Mouse (Mus musculus) neural tube, embryonic 14.5 days (tissue): ENCODE measurements around the gene Grn. TPM values are rescaled to one million over a fixed set of nuclear protein-coding genes. Genes with fewer than 3 reads are reported as not detected.
"Not testable (repeated sequence)": the region's sequence is repeated elsewhere in the genome, so short reads cannot be mapped to it uniquely, and the experiment has no call there.

Experiments
- ATAC-seq: fragments of 200-750 bp; cut with Nextera tagmentation; 2 replicates; pipeline ENCODE4 v1.8.0; 2017; ENCODE audit warnings: low read depth, mild to moderate bottlenecking, moderate TSS enrichment, moderate library complexity
- H3K27ac ChIP-seq: fragments of 300-500 bp; sonication (generic); 2 replicates; pipeline ENCODE4 v1.5.1; 2014; ENCODE audit warnings: low read depth, mild to moderate bottlenecking, control low read depth, low read length, moderate library complexity, mixed read lengths
- H3K27me3 ChIP-seq: fragments of 300-500 bp; sonication (generic); 2 replicates; pipeline ENCODE4 v1.6.1; 2014; ENCODE audit warnings: low read length; ENCODE audit not compliant: control insufficient read depth, insufficient read depth
- H3K36me3 ChIP-seq: fragments of 300-500 bp; sonication (generic); 2 replicates; pipeline ENCODE4 v1.6.1; 2014; ENCODE audit warnings: low read length, mixed read lengths; ENCODE audit not compliant: control insufficient read depth, insufficient read depth
- H3K4me1 ChIP-seq: fragments of 300-500 bp; sonication (generic); 2 replicates; pipeline ENCODE4 v1.6.1; 2014; ENCODE audit warnings: low read length; ENCODE audit not compliant: control insufficient read depth, insufficient read depth
- H3K4me2 ChIP-seq: fragments of 300-500 bp; sonication (generic); 2 replicates; pipeline ENCODE4 v1.6.1; 2014; ENCODE audit warnings: mild to moderate bottlenecking, low read depth, low read length, control low read depth
- H3K4me3 ChIP-seq: fragments of 300-500 bp; sonication (generic); 2 replicates; pipeline ENCODE4 v1.5.1; 2014; ENCODE audit warnings: low read depth, low read length, control low read depth, mixed read lengths
- H3K9ac ChIP-seq: fragments of 300-500 bp; sonication (generic); replicated peaks from 2 replicates; pipeline ENCODE4 v1.6.1; 2014; ENCODE audit warnings: low read depth, mild to moderate bottlenecking, control low read depth, low read length, mixed read lengths
- H3K9me3 ChIP-seq: fragments of 300-500 bp; sonication (generic); 2 replicates; pipeline ENCODE4 v1.6.1; 2016; ENCODE audit warnings: low read length; ENCODE audit not compliant: control insufficient read depth
- WGBS: fragments of 180-500 bp; shearing (Covaris S2); extraction: QIAGEN DNeasy Blood & Tissue Kit; methylation state at CpG from one replicate; pipeline ENCODE4 v1.1.7; 2014; 5-methylcytosine and 5-hydroxymethylcytosine counted together
- polyA plus RNA-seq: library from polyadenylated mRNA; unstranded; fragments of >200 nt; fragmentation: Nextera tagmentation; extraction: Ambion mirVana; gene quantifications from 2 replicates; pipeline ENCODE4 v1.2.1, GENCODE M21; 2014

Grn gene
- polyA plus RNA-seq, 1 experiment from 2014 or later: 43.3 TPM

DNA sequence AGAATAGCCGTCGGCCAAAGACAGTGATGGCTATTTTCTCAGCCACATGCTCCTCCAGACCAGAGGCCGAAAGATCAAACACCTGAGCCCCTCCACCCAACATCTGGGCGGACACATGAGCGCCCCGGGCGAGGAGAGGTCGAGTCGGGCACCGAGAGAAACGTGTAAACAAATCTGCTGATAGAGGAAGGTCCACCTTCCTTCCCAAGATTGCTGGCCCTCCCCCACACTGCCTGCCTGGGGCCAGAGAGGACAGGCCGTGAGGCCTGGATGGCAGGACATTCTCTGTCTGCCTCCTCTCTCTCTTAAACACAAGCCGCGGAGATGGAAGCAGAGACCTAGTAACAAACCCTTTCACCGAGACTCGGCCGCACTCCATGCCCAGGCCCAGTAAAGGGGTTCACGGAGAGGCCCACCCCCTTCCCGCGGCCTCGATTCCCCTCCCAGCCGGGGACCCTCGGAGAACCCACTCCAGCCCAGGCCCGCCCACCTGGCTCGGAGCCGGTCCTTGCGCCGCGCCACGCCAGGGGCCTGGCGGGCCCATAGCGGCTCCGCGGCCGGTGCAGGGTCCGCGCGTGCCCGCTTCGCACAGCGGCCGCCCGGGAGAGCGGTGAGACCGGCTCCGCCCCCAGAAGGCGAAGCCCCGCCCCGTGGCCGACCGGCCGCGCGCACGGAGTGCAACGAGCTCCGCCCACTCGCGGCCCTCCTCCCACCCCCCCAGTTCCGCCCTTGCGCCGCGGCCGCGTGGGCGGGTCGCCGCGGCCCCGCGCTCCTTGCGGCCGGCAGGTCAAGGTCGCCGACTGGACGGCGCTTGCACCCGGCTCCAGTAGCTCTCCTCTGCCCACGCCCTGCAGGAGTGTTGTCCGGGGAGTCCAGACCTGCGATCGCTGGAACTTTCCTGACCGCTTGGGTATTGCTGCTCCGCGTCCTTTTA is 22.9 kb upstream of the Grn start:
- under 1% methylated on average over 84 of the region's 85 CpGs for WGBS
- H3K27me3 ChIP-seq: no peaks in the 10 kb centered on the region
- peak overlapping the region; percentile 88 for H3K9ac ChIP-seq
- peak overlapping the region; percentile 83 for H3K27ac ChIP-seq
- peaks cover 25% of the 10 kb centered on the region for H3K4me1 ChIP-seq
- ATAC-seq: peak; percentile 70
- H3K4me3 ChIP-seq: peak overlapping the region; percentile 75
- H3K9me3 ChIP-seq: no peaks in the 10 kb centered on the region
- H3K36me3 ChIP-seq: peaks cover 24% of the 10 kb centered on the region
- H3K4me2 ChIP-seq: peak overlapping the region; percentile 90

DNA sequence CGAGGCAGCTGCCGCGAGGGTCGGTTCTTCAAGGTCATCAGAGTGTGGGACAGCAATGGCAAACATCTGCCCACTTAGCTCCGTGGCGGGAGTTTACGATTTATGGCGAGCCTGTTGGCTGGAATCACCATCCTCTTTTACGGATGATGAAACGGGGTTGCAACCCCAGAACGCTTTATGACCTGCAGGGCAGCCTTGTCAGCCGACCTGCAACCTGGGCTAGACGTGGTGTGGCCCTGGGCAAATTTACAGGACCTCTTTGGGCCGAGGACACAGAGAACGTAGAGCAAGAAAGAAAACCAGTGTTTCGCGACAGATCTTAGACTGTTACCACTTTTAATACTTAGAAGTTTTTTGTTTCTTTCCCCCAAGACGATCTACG is 22.3 kb upstream of the Grn start, which contains the start of gene Slc25a39:
Slc25a39 (minus strand) TSS at position 113 of the 382 bp plus-strand sequence.
- H3K27ac ChIP-seq: peak within 1 kb of the TSS; percentile 83
- H3K4me2 ChIP-seq: peak within 1 kb of the TSS; percentile 90
- H3K4me3 ChIP-seq: peak within 1 kb of the TSS; percentile 75
- peaks cover 25% of the 10 kb centered on the region for H3K4me1 ChIP-seq
- H3K27me3 ChIP-seq: no peaks in the 10 kb centered on the region
- peaks cover 17% of the 10 kb centered on the region for H3K36me3 ChIP-seq
- no peaks in the 10 kb centered on the region for H3K9me3 ChIP-seq
- ATAC-seq: no peak
- H3K9ac ChIP-seq: peak within 1 kb of the TSS; percentile 88
- WGBS: under 1% methylated on average over 19 of the region's 19 CpGs

DNA sequence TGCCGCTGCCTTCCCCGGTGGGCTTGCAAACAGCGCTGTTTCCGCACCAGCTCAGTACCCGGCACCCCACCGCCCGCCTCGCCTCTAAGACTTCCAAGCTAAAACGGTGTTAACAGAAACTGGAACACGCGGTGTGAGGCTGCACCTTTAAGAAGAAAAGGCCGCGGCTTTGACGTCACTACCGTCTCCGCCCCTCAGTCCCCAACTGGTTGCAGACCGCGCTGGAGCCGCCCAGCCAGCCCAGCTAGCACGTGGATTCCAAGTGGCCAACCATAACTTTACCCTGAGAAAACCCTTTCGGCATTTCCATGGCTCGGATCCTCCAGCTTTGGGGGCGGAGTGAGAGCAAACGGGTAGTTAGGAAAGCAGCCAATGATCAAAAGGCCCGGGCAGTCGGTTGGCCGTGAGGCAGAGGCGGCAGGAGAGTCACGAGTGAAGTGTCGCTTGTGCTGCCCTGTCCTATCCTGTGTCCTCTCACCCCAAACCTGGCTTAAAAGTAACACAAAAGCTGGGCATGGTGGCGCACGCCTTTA is 21.7 kb upstream of the Grn start:
- Histone ChIP-seq H3K9me3 (no peaks in the 10 kb centered on the region), H3K4me2 (peak overlapping the region; percentile 90), H3K27me3 (no peaks in the 10 kb centered on the region), H3K27ac (peak overlapping the region; percentile 74), H3K9ac (no peak overlapping the region), H3K4me3 (peak overlapping the region; percentile 75), H3K4me1 (peaks cover 25% of the 10 kb centered on the region), H3K36me3 (peaks cover 11% of the 10 kb centered on the region)
- peak; percentile 92 for ATAC-seq
- under 1% methylated on average over 32 of the region's 32 CpGs for WGBS

DNA sequence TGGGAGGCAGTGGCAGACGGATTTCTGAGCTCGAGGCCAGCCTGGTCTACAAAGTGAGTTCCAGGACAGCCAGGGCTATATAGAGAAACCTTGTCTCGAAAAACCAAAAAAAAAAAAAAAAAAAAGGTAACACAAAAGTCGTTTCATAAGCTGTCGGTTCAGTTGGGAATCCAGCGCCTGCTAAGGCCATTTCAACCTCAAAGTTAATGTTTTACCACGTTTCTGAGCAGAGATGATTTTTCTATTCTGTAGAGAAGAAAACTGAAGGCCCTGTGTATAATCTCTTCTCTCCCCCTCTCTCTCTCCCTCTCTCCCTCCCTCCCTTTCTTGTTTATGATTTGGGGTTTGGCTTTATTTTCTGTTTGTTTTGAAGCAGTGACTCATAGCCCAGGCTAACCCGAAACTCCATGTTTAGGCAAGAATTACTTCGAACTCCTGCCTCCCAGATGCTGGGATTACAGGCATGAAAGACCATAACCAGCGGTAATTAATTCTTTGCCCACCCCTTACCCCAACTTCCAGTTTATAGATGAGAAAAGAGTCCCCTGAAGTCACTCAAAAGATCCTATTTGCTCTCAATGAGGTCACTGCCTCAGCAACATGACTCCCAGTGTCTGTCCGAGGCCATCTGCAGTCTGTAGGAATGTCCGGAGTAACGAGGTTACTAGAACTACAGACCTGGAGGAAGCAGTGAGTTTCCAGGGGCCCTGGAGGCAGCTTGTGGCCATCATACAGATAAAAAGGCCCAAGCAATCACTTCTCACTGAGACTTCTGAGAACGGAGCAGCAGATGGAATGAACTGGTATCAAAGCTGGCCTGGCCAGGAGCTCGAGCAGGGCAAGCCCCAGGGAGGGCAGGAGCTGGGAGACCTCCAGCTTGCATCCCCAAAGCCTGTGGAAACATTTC is 21.0 kb upstream of the Grn start:
- no peak for ATAC-seq
- H3K27ac ChIP-seq: peak overlapping the region; percentile 22; the same call in 1 of the 2 replicates

DNA sequence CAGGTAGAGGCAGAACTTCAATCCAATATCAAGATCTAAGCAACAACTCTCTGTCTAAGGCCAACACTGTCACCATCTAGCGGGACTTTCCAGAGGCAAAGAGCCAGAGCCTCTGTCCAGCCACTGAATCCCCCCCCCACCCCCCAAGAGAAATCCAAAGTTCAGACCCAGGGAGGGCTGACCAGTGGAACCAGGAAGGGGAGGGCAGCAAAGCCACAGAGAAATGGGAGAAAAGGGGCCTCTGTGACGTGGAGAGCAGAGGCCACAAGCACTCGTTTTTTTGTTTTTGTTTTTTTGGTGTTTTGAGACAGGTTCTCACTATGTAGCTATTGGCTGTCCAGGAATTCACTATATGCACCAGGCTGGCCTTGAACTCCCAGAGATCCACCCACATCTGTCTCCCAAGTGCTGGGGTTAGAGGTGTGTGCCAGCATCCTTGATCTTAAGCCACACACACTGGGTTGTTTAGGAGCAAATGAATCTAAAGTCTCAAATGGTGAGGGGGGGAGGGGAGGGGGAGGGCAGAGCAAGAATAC is 20.3 kb upstream of the Grn start:
- no peak for ATAC-seq
- Histone ChIP-seq H3K4me1 (peaks cover 21% of the 10 kb centered on the region), H3K4me3 (no peak overlapping the region), H3K27me3 (no peaks in the 10 kb centered on the region), H3K4me2 (no peak overlapping the region), H3K9ac (no peak overlapping the region), H3K36me3 (no peaks in the 10 kb centered on the region), H3K9me3 (no peaks in the 10 kb centered on the region), H3K27ac (no peak overlapping the region)
- 82% methylated on average over 3 of the region's 3 CpGs for WGBS

More for the DNA sequence above, 21.0 kb upstream of the Grn start:
- Histone ChIP-seq H3K4me3 (peak overlapping the region; percentile 75), H3K4me2 (peak overlapping the region; percentile 90), H3K9ac (no peak overlapping the region), H3K36me3 (peaks cover 6% of the 10 kb centered on the region; the same call in 1 of the 2 replicates), H3K4me1 (peaks cover 25% of the 10 kb centered on the region), H3K9me3 (no peaks in the 10 kb centered on the region), H3K27me3 (no peaks in the 10 kb centered on the region)
- 42% methylated on average over 15 of the region's 15 CpGs for WGBS

DNA sequence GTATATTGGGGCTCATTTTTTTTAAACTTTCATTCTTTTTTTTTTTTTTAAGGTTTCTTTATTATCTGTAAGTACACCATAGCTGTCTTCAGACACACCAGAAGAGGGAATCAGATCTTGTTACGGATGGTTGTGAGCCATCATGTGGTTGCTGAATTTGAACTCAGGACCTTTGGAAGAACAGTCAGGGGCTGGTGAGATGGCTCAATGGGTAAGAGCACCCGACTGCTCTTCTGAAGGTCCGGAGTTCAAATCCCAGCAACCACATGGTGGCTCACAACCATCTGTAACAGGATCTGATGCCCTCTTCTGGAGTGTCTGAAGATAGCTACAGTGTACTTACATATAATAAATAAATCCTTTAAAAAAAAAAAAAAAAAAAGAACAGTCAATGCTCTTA is 19.8 kb upstream of the Grn start:
- H3K27ac ChIP-seq, ATAC-seq, H3K27me3 ChIP-seq, H3K4me2 ChIP-seq, H3K9me3 ChIP-seq, H3K4me3 ChIP-seq, H3K9ac ChIP-seq, H3K36me3 ChIP-seq: not testable (repeated sequence)
- 92% methylated on average over 3 of the region's 3 CpGs for WGBS
- peaks cover 18% of the 10 kb centered on the region for H3K4me1 ChIP-seq

DNA sequence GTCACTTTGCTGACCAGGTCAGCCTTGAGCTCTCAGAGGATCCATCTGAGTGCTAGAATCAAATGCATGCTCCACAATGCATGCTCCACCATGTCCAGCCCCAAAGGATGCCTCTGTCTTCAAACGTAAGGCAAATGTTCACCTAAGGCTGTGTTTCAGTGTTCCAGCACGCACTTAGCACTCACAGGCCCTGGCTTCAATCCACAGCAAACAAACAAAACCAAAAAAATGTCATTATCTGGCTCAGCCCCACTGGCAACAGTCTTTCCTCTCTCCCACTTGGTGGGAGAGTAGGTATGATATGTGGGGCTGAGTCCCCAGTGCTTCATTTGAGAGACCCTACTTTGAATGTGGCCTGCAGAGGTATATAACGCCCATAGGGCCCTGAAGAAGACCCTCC is 19.1 kb upstream of the Grn start:
- WGBS: 87% methylated on average over 3 of the region's 3 CpGs

DNA sequence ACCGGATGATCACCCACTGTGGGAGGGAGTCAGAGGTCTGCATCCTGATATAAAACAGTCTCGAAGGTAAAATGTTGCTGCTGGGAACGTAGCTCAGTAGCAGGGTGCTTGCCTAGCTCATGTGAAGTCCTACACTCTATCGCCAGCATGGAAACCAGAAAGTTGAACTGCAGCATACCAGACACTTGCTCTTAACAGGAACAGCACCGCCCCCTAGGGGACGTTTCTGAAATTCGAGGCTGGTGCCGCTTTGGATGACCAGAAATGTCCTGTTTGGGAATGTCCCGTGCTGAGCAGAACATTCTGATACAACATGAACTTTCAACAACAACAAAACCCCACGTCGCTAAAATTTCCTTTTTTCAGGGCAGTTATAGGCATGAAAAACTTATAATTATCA is 18.4 kb upstream of the Grn start:
- no peak for ATAC-seq
- no peaks in the 10 kb centered on the region for H3K36me3 ChIP-seq
- no peaks in the 10 kb centered on the region for H3K27me3 ChIP-seq
- no peaks in the 10 kb centered on the region for H3K9me3 ChIP-seq
- H3K27ac ChIP-seq: no peak overlapping the region
- 8% methylated on average over 11 of the region's 11 CpGs for whole genome bisulfite sequencing
- no peak overlapping the region for H3K4me2 ChIP-seq
- peaks cover 8% of the 10 kb centered on the region for H3K4me1 ChIP-seq
- no peak overlapping the region for H3K4me3 ChIP-seq
- no peak overlapping the region for H3K9ac ChIP-seq

More for the DNA sequence above, 19.1 kb upstream of the Grn start:
- Histone ChIP-seq H3K4me2 (no peak overlapping the region), H3K27ac (no peak overlapping the region), H3K27me3 (no peaks in the 10 kb centered on the region), H3K36me3 (no peaks in the 10 kb centered on the region), H3K4me3 (no peak overlapping the region), H3K9me3 (no peaks in the 10 kb centered on the region), H3K4me1 (peaks cover 14% of the 10 kb centered on the region), H3K9ac (no peak overlapping the region)
- no peak for ATAC-seq
